Mouse (Mus musculus): Measurements from ENCODE around the gene Cbx3.

Gene Cbx3

GRCm38 (mm10) chr6:51525001-51525400, 54.8 kb downstream of the Cbx3 start:
- DNase-seq = no peak

GRCm38 (mm10) chr6:51529457-51529856, 59.3 kb downstream of the Cbx3 start:
- peak; percentile 32 for DNase-seq
